Mouse (Mus musculus) bone marrow, adult 2 months (tissue): ENCODE results near the gene Gm10160.

Experiments used
- CTCF ChIP-seq: fragments of 200-500 bp; IDR thresholded peaks from 2 replicates; pipeline ENCODE4 v1.5.1; 2011; ENCODE audit warnings: low read length, control low read depth; ENCODE audit not compliant: control insufficient read depth, insufficient read depth
- POLR2A ChIP-seq: fragments of 200-500 bp; IDR thresholded peaks from 2 replicates; pipeline ENCODE4 v1.6.1; 2011; ENCODE audit warnings: low read depth, mild to moderate bottlenecking, control low read depth, low read length, borderline replicate concordance; ENCODE audit not compliant: control insufficient read depth

- TF ChIP-seq CTCF (no peak), POLR2A (no peak)
These were observed 14.2 kb downstream of the Gm10160 start for GRCm38 (mm10) chr7:81841439-81841838.
